Mouse (Mus musculus): ENCODE data around the gene Caps2. TPM values are rescaled to one million over a fixed set of nuclear protein-coding genes. Genes with fewer than 3 reads are reported as not detected.

Gene Caps2
- total RNA-seq, 2 experiments from 2014 or later: not detected

Other genes starting within 250 kb of the Caps2 start
- 10 to 100 TPM; 21.2 to 22.1 TPM for gene Krr1, start 191.0 kb upstream of the Caps2 start, total RNA-seq (2021)
- 1 to 10 TPM in 1 of 2 experiments, under 1 TPM in 1; 0.72 to 1.2 TPM for gene Glipr1, start 161.0 kb upstream of the Caps2 start, total RNA-seq (2021)
- not detected for gene Glipr1l1, start 103.4 kb upstream of the Caps2 start, total RNA-seq (2021)
- gene Glipr1l2, start 80.3 kb upstream of the Caps2 start, total RNA-seq (2021): not detected
- not detected for gene Glipr1l3, start 3.3 kb upstream of the Caps2 start, total RNA-seq (2021)
- gene Kcnc2, start 107.5 kb downstream of the Caps2 start, total RNA-seq (2021): under 1 TPM; 0.45 to 0.65 TPM